Mouse (Mus musculus): ENCODE results near the gene Cib1. TPM values are rescaled to one million over a fixed set of nuclear protein-coding genes. Genes with fewer than 3 reads are reported as not detected.
A peak's percentile ranks its signal among the peaks of the same experiment; 100 is the strongest.

Gene Cib1
- 10 to 100 TPM; 18.4 to 19.9 TPM for total RNA-seq (2021)

- intact Hi-C loops (cut with DNase I) = no loop called here
Measured at GRCm38 (mm10) chr7:80232489-80233029, at the start of gene Cib1, which contains the start of gene Gdpgp1. Cib1 (minus strand) TSS chr7:80232813. Gdpgp1 (plus strand) TSS chr7:80232865.

GRCm38 (mm10) chr7:80281646-80282045 is 49.0 kb upstream of the Cib1 start:
- DNase-seq (ENCODE audit: low spot score in 2 of 2) = no peak
- intact Hi-C loops (cut with DNase I) = no loop called here

More at GRCm38 (mm10) chr7:80232489-80233029, at the start of gene Cib1, which contains the start of gene Gdpgp1:
- DNase-seq (ENCODE audit: low spot score in 2 of 2) = peak; percentile 95 to 96

GRCm38 (mm10) chr7:80280998-80281397 is 48.4 kb upstream of the Cib1 start:
- no peak for DNase-seq (ENCODE audit: low spot score in 2 of 2)
- intact Hi-C loops (cut with DNase I) = no loop called here

GRCm38 (mm10) chr7:80280032-80280431 is 47.4 kb upstream of the Cib1 start:
- intact Hi-C loops (cut with DNase I) = no loop called here
- DNase-seq (ENCODE audit: low spot score in 2 of 2) = no peak

GRCm38 (mm10) chr7:80276374-80276773 is 43.8 kb upstream of the Cib1 start:
- intact Hi-C loops (cut with DNase I) = no loop called here
- DNase-seq (ENCODE audit: low spot score in 2 of 2) = no peak

- intact Hi-C loops (cut with DNase I) = no loop called here
- no peak for DNase-seq (ENCODE audit: low spot score in 2 of 2)
Measured at GRCm38 (mm10) chr7:80273456-80273855, 40.8 kb upstream of the Cib1 start.

GRCm38 (mm10) chr7:80269751-80270255 is 37.2 kb upstream of the Cib1 start:
- intact Hi-C loops (cut with DNase I) = no loop called here
- DNase-seq (ENCODE audit: low spot score in 2 of 2) = no peak

- intact Hi-C loops (cut with DNase I) = no loop called here
- DNase-seq (ENCODE audit: low spot score in 2 of 2) = peak; percentile 96 to 97
Measured at GRCm38 (mm10) chr7:80268897-80269750, 36.5 kb upstream of the Cib1 start, which contains the start of gene Vps33b. Vps33b (plus strand) TSS chr7:80269649.

GRCm38 (mm10) chr7:80267764-80268163 is 35.2 kb upstream of the Cib1 start:
- no peak for DNase-seq (ENCODE audit: low spot score in 2 of 2)
- intact Hi-C loops (cut with DNase I) = no loop called here

GRCm38 (mm10) chr7:80264606-80265005 is 32.0 kb upstream of the Cib1 start:
- DNase-seq (ENCODE audit: low spot score in 2 of 2) = no peak
- intact Hi-C loops (cut with DNase I) = no loop called here

GRCm38 (mm10) chr7:80261372-80261990 is 28.9 kb upstream of the Cib1 start:
- peak; percentile 16 to 57 for DNase-seq (ENCODE audit: low spot score in 2 of 2)
- intact Hi-C loops (cut with DNase I) = loop anchor here (2.0 kb wide), 1 partner anchor 15 kb away; the partner anchor contains the start of gene Ttll13

GRCm38 (mm10) chr7:80260625-80261371 is 28.2 kb upstream of the Cib1 start, which contains the start of gene Ngrn:
Ngrn (plus strand) TSS chr7:80261215.
- DNase-seq (ENCODE audit: low spot score in 2 of 2) = peak; percentile 84 to 89

GRCm38 (mm10) chr7:80257706-80258105 is 25.1 kb upstream of the Cib1 start:
- intact Hi-C loops (cut with DNase I) = loop anchor here (5.0 kb wide), 1 partner anchor 115 kb away; no protein-coding TSS in a partner anchor
- no peak for DNase-seq (ENCODE audit: low spot score in 2 of 2)

More at GRCm38 (mm10) chr7:80260625-80261371, 28.2 kb upstream of the Cib1 start, which contains the start of gene Ngrn:
- intact Hi-C loops (cut with DNase I) = loop anchor here (2.0 kb wide), 1 partner anchor 14 kb away; the partner anchor contains the start of gene Ttll13

- intact Hi-C loops (cut with DNase I) = loop anchor here (5.0 kb wide), 1 partner anchor 114 kb away; no protein-coding TSS in a partner anchor
- DNase-seq (ENCODE audit: low spot score in 2 of 2) = no peak
Measured at GRCm38 (mm10) chr7:80255981-80256380, 23.4 kb upstream of the Cib1 start.

GRCm38 (mm10) chr7:80252886-80253285 is 20.3 kb upstream of the Cib1 start:
- no peak for DNase-seq (ENCODE audit: low spot score in 2 of 2)
- intact Hi-C loops (cut with DNase I) = no loop called here

- intact Hi-C loops (cut with DNase I) = no loop called here
- DNase-seq (ENCODE audit: low spot score in 2 of 2) = no peak
Measured at GRCm38 (mm10) chr7:80252437-80252836, 19.8 kb upstream of the Cib1 start.

- intact Hi-C loops (cut with DNase I) = loop anchor here (2.0 kb wide), 1 partner anchor 14 kb away; the partner anchor contains the start of gene Ngrn
Measured at GRCm38 (mm10) chr7:80246859-80247258, 14.2 kb upstream of the Cib1 start.

GRCm38 (mm10) chr7:80246148-80246721 is 13.6 kb upstream of the Cib1 start, which contains the start of gene Ttll13:
Ttll13 (plus strand) TSS chr7:80246376.
- intact Hi-C loops (cut with DNase I) = loop anchor here (2.0 kb wide), 1 partner anchor 15 kb away; the partner anchor contains the start of gene Ngrn
- DNase-seq (ENCODE audit: low spot score in 2 of 2) = peak; percentile 96 to 99

More at GRCm38 (mm10) chr7:80246859-80247258, 14.2 kb upstream of the Cib1 start:
- DNase-seq (ENCODE audit: low spot score in 2 of 2) = no peak

Measured in left cerebral cortex, postnatal 25 days (tissue).